Mouse (Mus musculus): ENCODE measurements around the gene Snap91. TPM values are rescaled to one million over a fixed set of nuclear protein-coding genes. Genes with fewer than 3 reads are reported as not detected.

The Snap91 gene
- total RNA-seq, 2 experiments from 2014 or later, result not detected

Other genes starting within 250 kb of the Snap91 start
- gene Me1, start 184.7 kb downstream of the Snap91 start, total RNA-seq (2015), result 0.30 TPM in 1 of 2 replicates, not detected in the other
- gene Me1, start 184.7 kb downstream of the Snap91 start, total RNA-seq (2017), result 0.34 TPM in 1 of 2 replicates, not detected in the other
- not detected in 2 replicates for gene Prss35, start 137.0 kb downstream of the Snap91 start, total RNA-seq (2015)
- gene Prss35, start 137.0 kb downstream of the Snap91 start, total RNA-seq (2017), result not detected in 2 replicates
- gene Ripply2, start 134.9 kb upstream of the Snap91 start, total RNA-seq (2015), result not detected in 2 replicates
- gene Ripply2, start 134.9 kb upstream of the Snap91 start, total RNA-seq (2017), result not detected in 2 replicates
- gene Cyb5r4, start 141.4 kb upstream of the Snap91 start, total RNA-seq (2015), result 126 and 136 TPM in 2 replicates
- 101 and 124 TPM in 2 replicates for gene Cyb5r4, start 141.4 kb upstream of the Snap91 start, total RNA-seq (2017)

Measured in megakaryocyte progenitor cell, adult 5-6 weeks (primary cell).